Mouse (Mus musculus): Measurements from ENCODE around the gene Hsd17b7.

- TF ChIP-seq POLR2A (IDR thresholded peaks at IDR 0.05; ENCODE audit: insufficient read depth, low read depth, low read length) (no peak), CTCF (IDR thresholded peaks at IDR 0.05; ENCODE audit: insufficient read depth, low read depth, low read length) (no peak)
These were observed 59.4 kb downstream of the Hsd17b7 start for GRCm38 (mm10) chr1:169909659-169910058.
